Mouse (Mus musculus): ENCODE results near the gene Ccdc171. TPM values are rescaled to one million over a fixed set of nuclear protein-coding genes. Genes with fewer than 3 reads are reported as not detected.

Ccdc171 gene
- total RNA-seq, 2 experiments from 2014 or later = 1.8 to 2.4 TPM

DNA sequence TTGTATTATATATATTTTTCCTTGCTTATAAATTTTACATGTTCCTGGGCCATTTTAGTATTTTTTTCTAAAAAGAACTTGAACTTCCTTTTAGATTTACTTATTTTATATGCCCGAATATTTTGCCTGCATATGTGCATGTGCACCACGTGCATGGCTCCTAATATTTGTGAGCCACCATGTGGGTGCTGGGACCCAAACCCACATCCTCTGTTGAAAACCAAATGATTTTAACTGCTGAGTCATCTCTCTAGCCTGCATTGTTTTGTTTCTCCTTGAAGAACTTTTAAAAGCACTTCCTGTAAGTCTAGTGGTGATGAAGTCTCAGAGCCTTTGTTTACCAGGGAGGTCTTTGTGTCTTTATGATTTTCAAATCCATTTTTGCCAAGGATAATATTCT is 259.8 kb downstream of the Ccdc171 start:
- DNase-seq (ENCODE audit: low spot score in 2 of 2) = no peak

DNA sequence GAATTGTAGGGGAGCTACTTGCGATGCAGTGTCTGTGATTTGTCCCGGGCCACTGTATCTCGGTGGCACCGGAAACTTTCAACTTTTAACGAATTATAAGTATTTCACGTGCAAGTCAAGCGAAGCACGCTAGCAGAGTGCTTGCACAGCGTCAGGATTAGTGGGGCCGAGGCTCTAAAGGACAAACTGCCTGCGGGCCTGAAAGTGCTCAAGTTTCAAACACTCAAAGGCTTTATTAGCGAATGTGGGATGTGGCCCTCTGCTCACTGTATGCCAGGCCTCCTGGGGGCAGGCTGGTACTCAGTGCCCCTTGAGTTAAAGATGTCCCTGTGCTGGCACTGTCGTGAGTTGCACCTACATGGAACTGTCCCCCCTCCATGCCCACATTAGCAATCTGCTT is 266.5 kb downstream of the Ccdc171 start:
- DNase-seq (ENCODE audit: low spot score in 2 of 2) = no peak

DNA sequence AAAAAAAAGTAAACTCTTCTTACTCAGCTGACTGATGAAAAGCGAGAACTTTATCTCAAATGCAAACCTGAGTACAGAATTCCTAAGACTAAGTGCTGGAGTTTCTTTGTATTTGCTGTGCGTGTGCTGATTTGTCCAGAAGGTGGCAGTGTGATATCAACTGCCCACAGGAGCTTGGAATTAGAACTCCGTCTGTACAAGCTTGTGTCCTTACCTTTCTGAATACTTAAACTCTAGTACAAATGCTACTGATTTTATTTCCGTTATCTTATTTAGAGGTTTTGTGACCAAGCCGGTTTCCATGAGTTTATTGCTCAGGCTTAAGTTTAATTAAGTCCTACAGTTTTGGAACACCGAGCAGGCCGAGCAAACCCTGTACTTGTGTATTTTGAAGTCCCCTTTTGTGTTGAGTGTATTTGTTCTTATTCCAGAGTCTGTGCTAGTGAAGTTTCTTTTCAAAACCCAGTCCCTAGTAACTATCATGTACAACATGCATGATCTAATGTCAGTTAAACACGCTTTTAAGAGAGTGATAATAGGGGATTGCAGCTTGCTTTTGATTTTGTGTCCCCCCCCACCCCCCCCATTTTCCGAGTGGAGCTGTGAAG is 269.1 kb downstream of the Ccdc171 start:
- DNase-seq (ENCODE audit: low spot score in 2 of 2) = peak in 1 of 2 experiments; percentile 35

DNA sequence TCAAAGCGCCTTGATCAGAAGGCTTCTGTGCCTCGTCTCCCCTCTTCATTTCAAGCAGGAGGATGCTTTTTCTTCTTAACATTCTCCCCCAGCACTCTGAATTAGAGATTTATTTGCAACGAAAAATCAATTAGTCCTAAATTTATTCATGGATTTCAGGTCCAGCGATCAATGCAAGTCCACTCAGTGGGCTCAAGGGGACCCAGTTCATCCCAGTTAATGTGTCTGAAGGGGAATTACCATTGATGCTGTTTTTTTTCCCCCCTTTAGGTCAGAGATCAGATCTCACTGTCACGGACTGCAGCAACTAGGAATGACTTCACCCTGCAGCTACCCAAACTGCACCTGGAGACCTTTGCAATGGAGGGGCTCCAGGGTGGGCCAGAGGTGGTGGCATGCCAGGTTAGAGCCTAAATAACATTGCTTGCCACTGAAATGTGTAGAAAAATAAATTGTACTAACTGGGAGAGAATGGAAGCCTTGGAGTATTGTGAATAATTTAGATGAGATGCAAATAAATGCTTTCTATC is 269.6 kb downstream of the Ccdc171 start:
- DNase-seq (ENCODE audit: low spot score in 2 of 2) = no peak

DNA sequence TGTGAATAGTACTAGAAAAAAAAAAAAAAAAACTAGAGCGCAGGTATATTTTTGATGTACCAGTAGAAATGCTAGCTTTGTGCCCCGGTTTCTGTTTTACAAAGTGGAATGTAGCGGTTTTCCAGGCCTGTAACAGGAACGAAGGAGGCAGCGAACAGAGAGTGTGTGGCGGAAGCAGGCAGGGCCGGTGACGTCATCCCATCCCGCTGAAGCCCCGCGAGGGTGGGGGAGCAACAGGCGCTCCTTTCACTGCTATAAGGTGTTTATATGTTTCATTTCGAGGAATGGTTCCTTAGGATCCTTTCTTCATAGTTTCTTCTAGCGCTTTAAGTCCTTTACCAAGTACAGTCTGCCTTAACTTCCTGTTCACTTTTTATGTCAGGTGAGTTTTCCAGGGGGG is 272.6 kb downstream of the Ccdc171 start:
- DNase-seq (ENCODE audit: low spot score in 2 of 2) = no peak

DNA sequence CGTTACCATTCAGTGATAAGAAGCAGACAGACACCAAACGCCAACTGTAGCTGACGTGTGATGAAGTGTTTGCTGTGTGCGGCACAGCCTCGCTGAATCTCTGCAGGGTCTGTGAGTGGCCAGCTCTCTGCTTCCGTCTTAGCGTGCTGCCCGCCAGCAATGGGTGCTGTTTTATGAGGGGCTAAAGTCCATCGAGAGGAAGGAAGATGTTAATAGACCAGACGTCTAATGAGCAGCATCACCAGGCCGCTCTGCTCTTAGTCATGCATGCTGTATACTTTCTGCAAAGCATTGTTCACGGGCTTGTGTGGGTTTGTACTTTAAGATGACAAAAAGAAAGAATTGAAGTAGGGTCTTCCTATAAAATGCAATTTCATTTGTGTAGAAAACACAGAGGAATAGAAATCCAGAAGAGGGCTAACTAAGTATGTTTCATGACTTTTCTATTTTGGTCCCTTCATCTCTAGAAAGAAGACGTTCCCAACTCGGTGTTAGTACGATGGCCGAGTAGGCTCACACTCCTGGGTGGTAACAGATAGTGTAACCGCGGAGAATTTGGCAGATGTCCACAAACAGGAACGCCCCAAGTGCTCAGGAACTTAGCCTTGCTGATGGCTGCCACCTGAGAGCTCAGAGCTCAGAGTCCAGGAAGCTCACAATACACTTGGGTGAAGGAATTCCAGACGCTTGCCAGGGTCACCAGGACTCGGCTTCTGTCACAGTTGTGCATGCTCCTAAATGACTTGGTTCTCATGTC is 273.5 kb downstream of the Ccdc171 start:
- no peak for DNase-seq (ENCODE audit: low spot score in 2 of 2)

DNA sequence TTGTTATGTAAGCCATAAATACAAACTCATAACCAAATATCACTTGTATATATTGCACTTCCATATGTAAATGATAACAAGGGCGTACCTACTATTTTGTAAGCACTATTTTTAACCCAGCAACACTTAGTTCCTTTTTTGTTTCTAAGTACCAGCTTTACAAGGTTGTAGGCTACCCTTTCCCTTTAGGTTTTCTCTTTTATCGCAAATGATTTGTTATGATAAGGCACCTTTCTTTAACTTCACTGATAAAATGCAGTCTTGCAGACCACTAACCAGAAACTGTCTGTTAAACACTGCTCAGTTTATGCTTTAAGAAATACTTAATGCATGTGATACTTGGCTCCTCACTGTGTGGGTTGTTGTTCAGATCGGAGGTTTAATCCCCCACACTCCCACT is 275.1 kb downstream of the Ccdc171 start:
- no peak for DNase-seq (ENCODE audit: low spot score in 2 of 2)

DNA sequence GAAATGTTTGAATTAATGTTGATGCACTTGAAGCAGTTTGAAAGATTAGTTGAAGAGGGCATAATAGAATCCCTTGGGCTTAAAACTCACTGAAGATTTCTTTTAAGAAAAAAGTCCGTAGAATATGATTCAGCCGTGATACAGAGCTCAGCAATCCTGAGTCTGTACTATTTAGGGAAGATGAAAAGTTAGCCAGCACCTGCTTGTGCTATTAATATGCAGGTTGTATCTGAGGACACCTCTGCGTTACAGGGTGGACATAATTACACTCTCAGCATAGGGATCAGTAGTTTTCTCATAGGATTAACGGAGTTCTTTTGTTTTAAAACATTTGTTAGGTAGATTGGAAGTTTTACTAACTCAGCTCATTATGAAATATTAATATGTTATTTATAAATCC is 291.6 kb downstream of the Ccdc171 start:
- no peak for DNase-seq (ENCODE audit: low spot score in 2 of 2)

DNA sequence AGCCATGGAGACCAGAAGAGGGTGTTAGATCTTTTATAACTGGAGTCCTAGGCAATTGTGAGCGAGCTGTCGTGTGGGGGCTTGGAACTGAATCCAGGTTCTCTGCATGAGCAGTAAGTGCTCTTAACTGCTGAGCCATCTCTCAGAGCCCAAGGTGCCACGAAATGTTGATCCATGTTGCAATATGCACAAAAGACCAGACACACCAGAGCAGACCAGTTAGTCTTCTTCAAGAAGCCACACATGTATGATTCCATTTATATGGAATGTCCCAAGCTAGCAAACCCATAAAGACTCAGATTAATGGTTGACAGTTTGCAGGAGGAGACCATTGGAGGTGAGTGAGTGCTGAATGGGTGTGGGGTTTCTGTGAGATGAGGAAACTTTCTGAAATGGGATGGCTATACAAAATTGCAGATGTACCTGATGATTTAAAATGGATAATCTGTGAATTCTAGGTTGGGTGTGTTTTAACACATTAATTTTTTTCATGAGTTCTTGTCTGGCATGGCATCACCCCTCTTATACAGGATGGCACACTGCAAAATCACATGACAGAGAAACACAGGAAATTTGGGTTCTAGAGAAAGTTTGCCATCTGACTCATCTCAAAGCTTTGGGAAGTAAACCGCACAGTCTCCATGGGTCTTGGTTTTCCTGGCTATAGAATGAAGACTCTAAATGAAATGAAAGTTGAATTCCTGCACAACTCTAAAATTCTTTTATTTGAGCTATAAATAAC is 304.5 kb downstream of the Ccdc171 start:
- DNase-seq (ENCODE audit: low spot score in 2 of 2) = no peak

DNA sequence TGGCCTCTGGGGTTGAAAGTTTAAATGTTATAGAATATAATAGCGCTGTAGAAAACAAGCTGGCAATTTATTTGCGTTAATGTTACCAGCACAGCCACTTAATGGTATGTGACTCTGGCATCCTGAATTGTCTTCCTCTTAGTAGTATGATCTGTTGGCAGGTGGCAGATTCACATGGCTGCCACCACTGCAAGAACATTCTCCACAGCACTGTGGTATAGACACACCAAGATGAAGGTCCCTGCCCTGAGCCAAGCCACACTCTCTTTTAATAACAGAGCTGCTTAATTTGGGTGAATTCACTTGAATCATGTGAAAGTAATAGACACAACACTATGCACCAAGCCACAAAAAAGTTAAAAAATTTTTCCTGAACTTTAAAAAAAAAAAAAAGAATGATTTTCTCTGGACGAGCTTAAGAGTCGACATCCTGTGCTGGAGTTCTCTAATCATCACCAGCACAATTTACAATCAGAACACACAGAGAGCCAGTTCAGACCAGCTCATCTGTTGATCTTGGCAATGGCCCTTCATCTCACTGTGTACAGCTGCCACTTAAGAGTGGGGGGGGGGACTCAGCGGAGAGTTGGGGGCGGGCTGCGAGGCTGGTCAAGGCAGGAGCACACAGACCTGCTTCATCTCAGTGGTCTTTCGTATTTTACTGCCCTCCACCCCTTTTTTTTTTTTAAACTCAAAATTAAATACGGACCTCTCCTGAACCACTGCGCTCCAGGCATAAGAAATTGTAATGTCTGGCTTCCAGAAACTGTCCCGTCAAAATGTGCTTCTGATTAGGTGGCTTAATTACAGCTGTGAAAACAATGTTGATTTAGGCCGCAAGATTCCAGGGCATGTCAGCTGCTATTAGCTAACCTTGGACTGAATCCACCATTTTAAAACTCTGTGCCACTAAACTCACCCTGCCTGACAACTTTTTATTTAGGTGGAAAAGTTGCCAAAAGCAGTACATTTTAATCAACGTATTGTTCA is 305.8 kb downstream of the Ccdc171 start:
- DNase-seq (ENCODE audit: low spot score in 2 of 2) = no peak

DNA sequence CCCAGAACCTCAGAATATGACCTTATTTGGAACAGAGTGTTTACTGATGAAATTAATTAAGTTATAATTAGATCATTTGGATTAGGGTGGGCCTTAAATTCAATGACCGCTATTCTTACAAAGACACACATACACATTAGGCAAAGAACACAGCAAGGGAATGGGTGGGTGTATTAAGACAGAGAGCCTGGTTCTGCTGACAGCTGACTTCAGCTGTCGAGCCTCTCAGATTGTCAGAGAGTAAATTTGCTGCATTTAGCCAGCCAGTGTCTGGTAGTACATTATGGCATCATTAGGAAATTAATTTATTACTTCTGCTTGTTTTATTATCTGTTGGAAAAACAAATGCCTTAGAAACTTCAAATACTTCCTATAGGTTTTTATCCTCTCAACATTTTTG is 313.7 kb downstream of the Ccdc171 start:
- DNase-seq (ENCODE audit: low spot score in 2 of 2) = no peak

DNA sequence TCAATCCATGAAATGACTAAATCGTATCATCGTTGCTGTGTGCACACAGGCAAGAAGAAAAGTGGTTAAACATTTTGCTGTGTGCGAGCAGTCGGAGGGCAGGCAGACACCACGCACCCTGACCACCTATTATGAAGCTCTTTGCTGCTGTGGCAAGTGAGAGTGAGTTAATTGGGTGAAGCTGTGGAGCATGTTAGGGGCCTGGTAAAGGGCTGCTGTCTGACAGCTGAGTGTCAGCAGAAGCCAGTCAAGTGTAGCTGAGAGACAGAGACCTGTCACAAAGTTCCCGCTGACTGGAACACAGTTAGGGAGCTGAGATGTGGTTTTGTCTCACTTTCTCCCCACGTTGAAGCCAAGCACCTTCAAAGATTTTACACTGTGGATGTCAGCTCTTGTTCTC is 321.0 kb downstream of the Ccdc171 start:
- DNase-seq (ENCODE audit: low spot score in 2 of 2) = no peak

DNA sequence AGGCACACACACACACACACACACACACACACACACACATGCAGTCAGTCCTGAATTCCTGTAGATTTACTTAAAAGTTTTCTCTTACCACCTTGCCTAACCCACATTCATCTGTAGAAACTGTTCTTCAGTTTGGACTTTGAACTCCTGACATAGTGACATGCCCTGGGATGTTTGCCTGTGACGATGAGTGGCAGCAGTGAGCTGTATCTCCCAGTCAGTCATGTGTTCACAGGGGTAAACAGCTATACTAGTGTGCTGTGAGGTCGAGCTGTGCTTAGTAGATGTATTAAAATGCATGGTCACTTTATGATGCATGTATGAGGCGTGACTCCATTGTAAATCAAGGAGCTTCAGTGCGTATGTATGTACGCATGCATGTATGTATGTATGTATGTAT is 328.5 kb downstream of the Ccdc171 start:
- DNase-seq (ENCODE audit: low spot score in 2 of 2) = no peak

DNA sequence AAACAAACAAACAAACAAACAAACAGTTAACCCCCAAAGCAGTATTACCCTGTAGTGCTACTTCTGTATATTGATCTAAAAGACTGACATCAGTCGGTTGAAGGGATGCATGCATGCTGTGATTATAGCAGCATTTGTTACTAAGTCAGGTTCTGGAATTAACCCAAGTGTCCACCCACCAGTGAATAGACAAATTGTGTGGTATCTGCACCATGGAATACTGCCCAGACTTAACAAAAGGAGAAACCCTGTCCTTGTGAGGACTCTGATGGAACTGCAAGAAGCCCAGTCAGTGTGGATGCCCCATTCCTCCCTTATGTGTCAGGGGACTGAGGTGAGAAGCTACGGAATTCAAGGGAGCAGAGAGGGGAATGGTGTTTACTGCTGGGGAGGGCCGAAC is 336.4 kb downstream of the Ccdc171 start:
- DNase-seq (ENCODE audit: low spot score in 2 of 2) = no peak

DNA sequence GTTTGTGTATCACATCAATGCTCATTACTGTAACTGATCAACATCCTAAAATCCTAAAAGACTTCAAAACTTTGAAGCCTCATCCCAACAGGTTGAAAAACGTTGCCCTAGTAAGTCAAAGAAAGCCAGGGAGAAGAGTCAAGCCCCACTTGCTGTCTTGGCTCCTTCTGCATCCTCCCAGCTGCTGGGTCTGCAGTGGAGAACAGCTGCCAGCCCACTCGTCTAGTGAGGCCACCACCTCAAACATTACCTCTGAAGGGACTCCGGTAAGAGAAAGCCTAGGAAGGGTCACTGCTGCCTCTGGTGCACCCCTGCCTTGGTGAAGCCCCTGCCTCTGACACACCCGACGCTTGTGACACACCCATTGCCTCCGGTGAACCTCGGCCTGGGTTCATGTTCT is 336.9 kb downstream of the Ccdc171 start:
- no peak for DNase-seq (ENCODE audit: low spot score in 2 of 2)

DNA sequence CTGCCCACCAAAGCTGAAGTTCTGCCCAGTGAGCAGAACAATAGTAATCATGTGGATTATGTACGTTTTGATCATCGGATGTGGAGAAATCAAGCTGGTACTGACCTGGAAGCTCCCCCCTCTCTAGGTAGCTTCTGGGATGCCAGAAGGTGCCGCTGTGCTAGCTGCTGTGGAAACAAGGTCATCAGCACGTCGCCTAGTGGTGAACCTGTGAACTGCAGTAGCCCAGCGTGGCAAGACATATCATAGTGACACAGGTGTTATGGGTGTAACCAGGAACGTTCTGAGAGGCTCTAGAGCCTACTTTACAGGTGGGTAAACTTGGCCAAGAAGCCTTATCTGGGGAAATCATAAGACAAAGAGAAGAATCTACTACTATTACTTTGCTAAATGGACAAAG is 351.3 kb downstream of the Ccdc171 start:
- DNase-seq (ENCODE audit: low spot score in 2 of 2) = no peak

DNA sequence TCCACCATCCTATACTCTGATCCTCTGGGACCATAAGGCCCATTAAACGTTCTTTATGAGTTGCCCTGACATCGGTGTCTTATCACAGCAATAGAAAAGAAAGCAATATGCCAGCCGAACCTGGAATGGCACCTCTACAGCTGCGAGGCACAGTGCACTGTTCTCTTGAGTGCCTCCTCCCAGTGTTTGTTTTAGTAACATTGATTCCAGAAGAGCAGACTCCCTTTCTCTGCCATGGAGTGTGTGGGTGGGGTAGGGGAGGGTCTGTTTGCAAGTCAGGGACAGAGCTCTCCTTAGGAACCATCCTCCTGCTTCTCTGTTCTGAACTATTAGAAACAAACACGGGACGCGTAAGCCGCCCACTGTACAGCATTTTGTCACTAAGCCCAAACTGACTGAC is 352.9 kb downstream of the Ccdc171 start:
- DNase-seq (ENCODE audit: low spot score in 2 of 2) = no peak

DNA sequence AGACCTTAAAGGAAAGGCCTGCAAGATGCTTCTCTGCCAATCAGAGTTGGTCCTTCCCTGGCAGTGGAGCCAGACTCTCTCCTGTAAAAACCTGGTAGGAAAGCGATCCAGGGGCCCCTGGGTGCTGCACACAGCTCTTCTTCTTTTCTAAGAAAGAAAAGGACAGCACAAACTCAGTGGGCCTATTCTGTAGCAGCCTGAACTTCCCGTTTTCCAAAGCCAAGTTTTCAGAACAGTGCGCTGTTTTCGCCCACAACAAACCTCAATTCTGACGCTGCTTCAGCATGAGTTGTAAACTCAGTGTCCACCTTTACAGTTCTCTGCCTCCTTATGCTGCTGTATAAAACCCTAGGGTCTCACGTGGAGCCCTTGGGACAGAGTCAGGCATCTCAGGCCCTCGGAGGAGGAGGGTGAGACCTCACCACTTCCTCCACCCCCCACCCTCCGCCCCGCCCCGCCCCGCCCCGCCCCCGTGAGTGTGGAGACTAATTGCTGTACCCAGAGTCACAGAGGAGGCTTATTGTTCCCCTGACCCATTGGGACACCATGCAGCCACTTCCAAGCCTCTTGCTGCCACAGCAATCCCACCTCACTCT is 363.2 kb downstream of the Ccdc171 start:
- no peak for DNase-seq (ENCODE audit: low spot score in 2 of 2)

DNA sequence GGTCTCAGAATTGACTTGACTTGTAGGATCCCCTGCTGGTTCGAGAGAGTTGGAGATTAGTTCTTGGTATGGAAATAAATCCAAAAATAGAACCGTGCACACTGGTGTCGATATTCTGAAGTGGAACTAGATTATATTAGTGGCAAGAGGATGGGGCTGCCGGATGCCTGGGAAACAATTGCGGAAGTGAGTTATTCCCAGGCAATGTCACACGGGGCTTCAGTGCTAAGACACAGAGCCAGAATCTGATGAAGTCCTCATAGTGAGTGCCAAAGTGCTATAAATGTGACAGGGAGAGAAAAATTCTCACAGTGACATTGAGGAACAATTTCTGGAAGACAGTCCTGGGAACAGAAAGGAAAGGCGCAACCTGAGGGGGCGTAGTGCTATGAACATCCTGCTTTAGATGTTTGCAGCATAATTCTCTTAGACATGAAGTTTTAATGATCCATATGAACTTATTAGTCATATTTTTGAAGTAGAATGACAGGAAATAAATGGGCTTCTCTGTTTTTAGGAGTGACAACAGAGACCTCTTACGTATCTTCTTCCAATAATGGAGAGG is 376.8 kb downstream of the Ccdc171 start:
- DNase-seq (ENCODE audit: low spot score in 2 of 2) = no peak

All from adrenal gland, adult 18-20 months (tissue).